Mouse (Mus musculus) brain, embryonic 14.5 days (tissue): Measurements from ENCODE around the gene Dis3l. TPM values are rescaled to one million over a fixed set of nuclear protein-coding genes. Genes with fewer than 3 reads are reported as not detected.

Experiments used
- DNase-seq: peaks from one replicate; pipeline ENCODE4 v3.0.0-alpha.2; 2011; ENCODE audit warnings: low read depth
- CTCF ChIP-seq: fragments of 200-500 bp; IDR thresholded peaks from 2 replicates; pipeline ENCODE4 v1.5.1; 2012; ENCODE audit warnings: inconsistent platforms, mild to moderate bottlenecking, moderate library complexity, borderline replicate concordance; ENCODE audit not compliant: insufficient read depth, insufficient read length; ENCODE audit errors: extremely low read depth
- POLR2A ChIP-seq: fragments of 200-500 bp; IDR thresholded peaks from 2 replicates; pipeline ENCODE4 v1.6.1; 2012; ENCODE audit warnings: mild to moderate bottlenecking, inconsistent platforms, borderline replicate concordance; ENCODE audit not compliant: poor library complexity, insufficient read depth, insufficient read length, severe bottlenecking; ENCODE audit errors: extremely low read depth
- polyA plus RNA-seq: library from polyadenylated mRNA; depleted of rRNA; stranded (reverse); fragments of >200 nt; gene quantifications from 2 replicates; pipeline ENCODE4 v1.2.3, GENCODE M21; 2012; rRNA removed

The Dis3l gene
- polyA plus RNA-seq = 17.9 and 20.4 TPM in 2 replicates

- DNase-seq = no peak
- TF ChIP-seq POLR2A (no peak), CTCF (no peak)
These were observed at the start of gene Dis3l for GRCm38 (mm10) chr9:64341254-64341566. Dis3l (minus strand) TSS chr9:64341288.

GRCm38 (mm10) chr9:64389576-64390292, 48.6 kb upstream of the Dis3l start:
- DNase-seq = no peak
- TF ChIP-seq CTCF = no peak
- no peak for TF ChIP-seq POLR2A

GRCm38 (mm10) chr9:64386466-64387211, 45.6 kb upstream of the Dis3l start:
- DNase-seq = peak; percentile 25
- TF ChIP-seq POLR2A (no peak), CTCF (no peak)

DNA sequence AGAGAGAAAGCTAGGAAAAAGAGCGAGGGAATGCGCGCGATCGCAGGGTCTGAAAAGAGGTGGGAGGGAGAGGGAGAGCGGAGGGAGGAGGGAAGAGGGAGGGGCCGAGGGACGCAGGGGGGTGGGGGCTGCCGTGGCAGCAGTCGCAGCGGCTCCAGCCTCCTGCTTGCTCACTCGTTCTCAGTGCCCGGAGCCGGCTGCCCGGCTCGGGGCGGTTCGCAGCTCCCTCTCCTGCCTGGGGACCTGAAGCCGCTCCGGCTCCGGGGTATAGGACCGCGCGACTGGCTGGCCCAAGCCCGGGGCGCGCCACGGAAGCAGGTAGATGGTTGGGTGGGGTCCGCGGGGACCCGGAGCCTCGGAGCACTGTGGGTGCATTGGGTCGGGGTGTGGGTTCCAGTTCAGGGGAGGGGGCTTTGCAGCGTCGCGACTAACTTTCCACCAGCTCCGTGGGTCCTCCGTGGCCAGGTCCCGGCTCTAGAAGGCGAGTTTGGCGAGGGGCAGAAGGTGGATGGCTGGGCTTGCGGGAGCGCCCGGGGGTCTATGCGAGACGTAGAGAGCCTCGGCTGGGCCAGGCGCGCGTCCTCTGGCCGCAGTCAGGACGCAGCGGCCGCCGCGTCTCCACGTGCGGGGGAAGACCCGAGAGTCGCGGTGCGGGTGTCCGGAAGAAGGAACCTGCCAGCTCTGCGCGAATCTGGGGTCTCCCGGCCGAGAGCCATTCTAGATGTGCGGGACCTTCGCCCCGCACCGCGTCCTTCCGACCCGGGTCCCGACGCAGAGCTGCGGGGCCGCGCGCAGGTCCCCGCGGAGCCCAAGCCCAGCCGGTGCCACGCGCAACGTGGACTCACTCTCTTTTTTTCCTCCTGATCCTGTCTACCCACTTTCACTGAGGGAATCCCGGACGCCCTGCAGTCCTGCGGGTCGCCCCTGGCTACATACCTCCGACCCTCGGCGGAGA, 44.7 kb upstream of the Dis3l start, which contains the start of gene Megf11:
TSS of gene Megf11 (plus strand) at position 116 of the 955 bp plus-strand sequence.
- peak; percentile 90 for DNase-seq
- TF ChIP-seq CTCF = no peak
- no peak for TF ChIP-seq POLR2A

DNA sequence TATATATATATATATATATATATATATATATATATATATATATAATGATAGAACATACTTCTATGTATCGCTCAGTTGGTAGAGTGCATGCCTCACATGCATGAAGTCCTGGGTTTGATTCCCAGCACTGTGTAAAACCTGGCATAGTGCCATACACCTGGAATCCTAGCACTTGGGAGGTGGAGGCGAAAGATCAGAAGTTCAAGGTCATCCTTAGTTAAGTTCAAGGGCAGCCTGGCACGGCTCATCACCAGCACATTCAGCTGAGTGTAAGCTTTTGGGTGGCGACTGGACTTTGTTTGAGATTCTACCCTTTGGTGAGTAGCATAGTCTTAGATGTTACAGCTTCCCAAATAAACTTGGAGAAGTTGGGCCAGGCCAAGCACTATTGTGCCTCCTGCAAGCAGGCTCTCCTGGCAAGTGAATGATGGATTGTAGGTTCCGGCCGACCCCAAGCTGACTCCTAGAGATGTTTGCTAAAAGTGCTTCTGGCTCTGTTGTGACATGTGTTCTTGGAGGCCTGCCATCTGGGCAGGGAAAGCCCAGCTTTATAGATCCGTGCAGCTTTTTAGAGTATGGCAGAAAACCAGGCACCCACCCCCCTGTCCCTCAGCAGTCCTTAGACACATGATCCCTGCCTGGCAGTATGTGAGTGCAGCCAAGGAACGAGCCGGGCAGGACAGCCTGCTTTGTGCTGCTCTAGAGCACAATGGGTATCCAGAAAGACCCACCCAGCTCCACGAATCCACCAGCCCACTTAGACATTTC, 42.1 kb upstream of the Dis3l start:
- DNase-seq = peak; percentile 86
- TF ChIP-seq POLR2A (no peak), CTCF (no peak)

DNA sequence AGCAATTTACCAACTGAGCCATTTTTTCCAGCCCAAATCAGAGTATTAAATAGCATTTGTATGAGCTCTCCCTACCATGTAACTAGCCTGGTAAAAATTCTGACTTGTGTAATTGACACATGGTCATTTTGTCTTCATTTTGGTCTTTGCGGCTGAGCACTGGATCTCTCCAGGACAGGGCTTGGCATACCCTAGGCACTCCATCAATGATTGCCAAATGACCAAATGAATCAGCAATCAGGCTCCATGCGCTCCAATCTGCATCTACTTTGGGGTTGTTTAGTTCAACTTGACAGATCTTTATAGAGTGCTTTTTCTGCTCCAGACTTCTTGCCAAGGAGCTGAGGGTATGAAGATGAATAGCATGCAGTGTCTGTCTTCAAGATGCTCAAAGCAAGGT, 35.3 kb upstream of the Dis3l start:
- no peak for TF ChIP-seq CTCF
- no peak for TF ChIP-seq POLR2A
- DNase-seq = no peak

GRCm38 (mm10) chr9:64371305-64371819, 30.3 kb upstream of the Dis3l start:
- DNase-seq = no peak
- TF ChIP-seq POLR2A = no peak

GRCm38 (mm10) chr9:64369871-64370270, 28.8 kb upstream of the Dis3l start:
- DNase-seq = no peak
- TF ChIP-seq POLR2A (no peak), CTCF (no peak)

DNA sequence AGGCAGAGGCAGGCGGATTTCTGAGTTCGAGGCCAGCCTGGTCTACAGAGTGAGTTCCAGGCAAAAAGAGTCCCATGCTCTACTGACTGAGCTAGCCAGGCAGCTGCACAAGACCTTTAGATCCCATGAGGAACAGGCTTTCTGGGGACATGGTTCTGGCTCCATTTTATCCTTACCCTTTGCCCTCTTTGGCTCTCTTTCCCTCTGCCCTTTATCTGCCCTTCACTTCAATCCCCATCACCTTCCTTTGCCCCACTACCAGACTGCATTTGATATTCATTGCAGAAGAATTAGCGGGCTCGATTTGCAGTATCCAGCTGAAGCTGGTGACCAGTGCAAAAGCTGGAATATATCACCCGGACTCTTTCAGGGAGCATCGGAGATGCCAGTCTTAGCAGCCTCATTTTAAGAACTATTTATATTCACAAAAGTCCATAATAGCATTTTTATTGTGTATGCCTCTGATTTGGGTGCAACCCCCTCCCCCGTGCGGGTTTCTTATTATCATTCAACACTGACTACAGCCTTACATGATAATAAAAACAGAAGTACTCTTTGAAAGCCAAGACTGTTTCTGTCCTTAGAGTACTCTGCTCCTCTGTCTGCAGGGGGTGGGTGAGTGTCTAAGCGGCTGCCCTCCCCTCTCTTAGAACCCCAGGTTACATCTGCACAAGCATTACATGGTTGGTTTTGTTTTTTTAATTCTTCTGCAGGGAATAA, 20.3 kb upstream of the Dis3l start:
- TF ChIP-seq POLR2A (no peak), CTCF (no peak)
- DNase-seq = no peak

- TF ChIP-seq CTCF = no peak
- TF ChIP-seq POLR2A = no peak
- no peak for DNase-seq
These were observed 14.5 kb upstream of the Dis3l start for GRCm38 (mm10) chr9:64355627-64356026.

- no peak for DNase-seq
- TF ChIP-seq CTCF = peak; percentile 45; the same call in 1 of the 2 replicates
- TF ChIP-seq POLR2A = no peak
These were observed 10.1 kb upstream of the Dis3l start for GRCm38 (mm10) chr9:64351191-64351590.
